Mouse (Mus musculus): Measurements from ENCODE around the gene Gjb1. TPM values are rescaled to one million over a fixed set of nuclear protein-coding genes. Genes with fewer than 3 reads are reported as not detected.

The Gjb1 gene
- total and polyA plus RNA-seq, 3 experiments, result not detected

GRCm38 (mm10) chrX:101377076-101377475, 898 bp downstream of the Gjb1 start:
- DNase-seq (ENCODE audit: low read depth, low spot score), result no peak
- no peak overlapping the region for H3K9ac ChIP-seq (ENCODE audit: control insufficient read depth, low read depth, low read length, poor library complexity, severe bottlenecking)
- H3K27me3 ChIP-seq (ENCODE audit: control insufficient read depth in 1 of 2, insufficient read depth in 2 of 2, low read length in 2 of 2), result no peaks in the 10 kb centered on the region

GRCm38 (mm10) chrX:101379744-101380143, 3.6 kb downstream of the Gjb1 start:
- Histone ChIP-seq H3K27me3 (ENCODE audit: control insufficient read depth in 1 of 2, insufficient read depth in 2 of 2, low read length in 2 of 2) (no peaks in the 10 kb centered on the region), H3K9ac (ENCODE audit: control insufficient read depth, low read depth, low read length, poor library complexity, severe bottlenecking) (no peak overlapping the region), H3K27ac (ENCODE audit: control insufficient read depth, low read depth, low read length) (no peak overlapping the region), H3K9me3 (replicated peaks; ENCODE audit: insufficient read depth, low read length) (no peaks in the 10 kb centered on the region), H3K36me3 (ENCODE audit: control insufficient read depth in 1 of 2, insufficient read depth in 2 of 2, low read length in 2 of 2) (no peaks in the 10 kb centered on the region), H3K4me3 (ENCODE audit: control insufficient read depth in 1 of 2, insufficient read depth in 1 of 2, low read depth in 2 of 2, low read length in 2 of 2) (no peak overlapping the region), H3K79me2 (ENCODE audit: control insufficient read depth, insufficient read depth, low read length, poor library complexity) (no peaks in the 10 kb centered on the region), H3K4me1 (ENCODE audit: control insufficient read depth in 1 of 2, insufficient read depth in 2 of 2, low read length in 2 of 2) (no peaks in the 10 kb centered on the region)
- TF ChIP-seq ZNF384 (IDR thresholded peaks at IDR 0.05; ENCODE audit: low read depth, low read length), result no peak
- TF ChIP-seq RCOR1 (IDR thresholded peaks at IDR 0.05; ENCODE audit: low read depth, low read length), result no peak
- TF ChIP-seq ELF1 (IDR thresholded peaks at IDR 0.05; ENCODE audit: low read depth, low read length), result no peak
- TF ChIP-seq CTCF (IDR thresholded peaks at IDR 0.05 in 2 of 3, conservative IDR thresholded peaks at IDR 0.05 in 1 of 3; ENCODE audit: control insufficient read depth in 1 of 3, insufficient read depth in 1 of 3, low read depth in 2 of 3, low read length in 3 of 3, poor library complexity in 1 of 3, severe bottlenecking in 1 of 3), result no peak
- TF ChIP-seq MAFK (IDR thresholded peaks at IDR 0.05; ENCODE audit: borderline replicate concordance, low read depth, low read length), result no peak
- no peak for TF ChIP-seq UBTF (IDR thresholded peaks at IDR 0.05; ENCODE audit: borderline replicate concordance, insufficient read depth, low read depth, low read length)
- no peak for TF ChIP-seq POLR2AphosphoS5 (IDR thresholded peaks at IDR 0.05; ENCODE audit: borderline replicate concordance, low read depth, low read length)
- TF ChIP-seq BHLHE40 (IDR thresholded peaks at IDR 0.05; ENCODE audit: borderline replicate concordance, low read depth, low read length), result no peak
- no peak for DNase-seq (ENCODE audit: low read depth, low spot score)

More at GRCm38 (mm10) chrX:101377076-101377475, 898 bp downstream of the Gjb1 start:
- H3K4me1 ChIP-seq (ENCODE audit: control insufficient read depth in 1 of 2, insufficient read depth in 2 of 2, low read length in 2 of 2), result no peaks in the 10 kb centered on the region
- H3K9me3 ChIP-seq (replicated peaks; ENCODE audit: insufficient read depth, low read length), result no peaks in the 10 kb centered on the region
- no peak overlapping the region for H3K27ac ChIP-seq (ENCODE audit: control insufficient read depth, low read depth, low read length)
- no peak overlapping the region for H3K4me3 ChIP-seq (ENCODE audit: control insufficient read depth in 1 of 2, insufficient read depth in 1 of 2, low read depth in 2 of 2, low read length in 2 of 2)
- H3K79me2 ChIP-seq (ENCODE audit: control insufficient read depth, insufficient read depth, low read length, poor library complexity), result no peaks in the 10 kb centered on the region
- no peaks in the 10 kb centered on the region for H3K36me3 ChIP-seq (ENCODE audit: control insufficient read depth in 1 of 2, insufficient read depth in 2 of 2, low read length in 2 of 2)
- TF ChIP-seq CTCF (IDR thresholded peaks at IDR 0.05 in 2 of 3, conservative IDR thresholded peaks at IDR 0.05 in 1 of 3; ENCODE audit: control insufficient read depth in 1 of 3, insufficient read depth in 1 of 3, low read depth in 2 of 3, low read length in 3 of 3, poor library complexity in 1 of 3, severe bottlenecking in 1 of 3) (no peak), E2F4 (IDR thresholded peaks at IDR 0.05; ENCODE audit: borderline replicate concordance, low read depth, low read length) (no peak), MYB (IDR thresholded peaks at IDR 0.05; ENCODE audit: low read depth, low read length) (no peak), POLR2AphosphoS5 (IDR thresholded peaks at IDR 0.05; ENCODE audit: borderline replicate concordance, low read depth, low read length) (no peak), MYC (IDR thresholded peaks at IDR 0.05; ENCODE audit: low read depth, low read length) (no peak), MXI1 (IDR thresholded peaks at IDR 0.05; ENCODE audit: low read depth, low read length) (no peak), GATA1 (IDR thresholded peaks at IDR 0.05; ENCODE audit: low read depth, low read length) (no peak), NRF1 (IDR thresholded peaks at IDR 0.05; ENCODE audit: insufficient read depth, low read depth, low read length, poor library complexity, severe bottlenecking) (no peak), SMC3 (IDR thresholded peaks at IDR 0.05; ENCODE audit: low read depth, low read length) (no peak), RAD21 (IDR thresholded peaks at IDR 0.05; ENCODE audit: low read depth, low read length) (no peak), MAFK (IDR thresholded peaks at IDR 0.05; ENCODE audit: borderline replicate concordance, low read depth, low read length) (no peak), ETS1 (IDR thresholded peaks at IDR 0.05; ENCODE audit: low read depth, low read length) (no peak)
